Mouse (Mus musculus): Measurements from ENCODE around the gene Rapgef1. TPM values are rescaled to one million over a fixed set of nuclear protein-coding genes. Genes with fewer than 3 reads are reported as not detected.

The Rapgef1 gene
- polyA plus RNA-seq, 1 experiment from 2014 or later = 24.1 TPM

GRCm38 (mm10) chr2:29668011-29668691, 48.6 kb downstream of the Rapgef1 start:
- Histone ChIP-seq H3K9ac (replicated peaks) (no peak overlapping the region), H3K4me2 (replicated peaks) (no peak overlapping the region), H3K36me3 (no peaks in the 10 kb centered on the region), H3K4me3 (no peak overlapping the region), H3K27ac (replicated peaks) (no peak overlapping the region), H3K4me1 (peaks cover 36% of the 10 kb centered on the region), H3K27me3 (no peaks in the 10 kb centered on the region), H3K9me3 (no peaks in the 10 kb centered on the region)
- no peak for ATAC-seq (ENCODE audit: low FRiP score, low read depth)
- WGBS = 88% methylated on average over 7 of the region's 7 CpGs

GRCm38 (mm10) chr2:29668963-29669362, 49.4 kb downstream of the Rapgef1 start:
- Histone ChIP-seq H3K27me3 (no peaks in the 10 kb centered on the region), H3K9me3 (no peaks in the 10 kb centered on the region), H3K4me1 (peaks cover 33% of the 10 kb centered on the region), H3K4me2 (replicated peaks) (no peak overlapping the region), H3K36me3 (no peaks in the 10 kb centered on the region), H3K9ac (replicated peaks) (no peak overlapping the region), H3K27ac (replicated peaks) (no peak overlapping the region), H3K4me3 (no peak overlapping the region)
- 85% methylated on average over 4 of the region's 4 CpGs for WGBS
- no peak for ATAC-seq (ENCODE audit: low FRiP score, low read depth)

GRCm38 (mm10) chr2:29669711-29670110, 50.2 kb downstream of the Rapgef1 start:
- Histone ChIP-seq H3K4me1 (peaks cover 40% of the 10 kb centered on the region), H3K27ac (replicated peaks) (no peak overlapping the region), H3K27me3 (no peaks in the 10 kb centered on the region), H3K4me2 (replicated peaks) (no peak overlapping the region), H3K9me3 (no peaks in the 10 kb centered on the region), H3K36me3 (no peaks in the 10 kb centered on the region), H3K4me3 (no peak overlapping the region), H3K9ac (replicated peaks) (no peak overlapping the region)
- no peak for ATAC-seq (ENCODE audit: low FRiP score, low read depth)

- ATAC-seq (ENCODE audit: low FRiP score, low read depth) = no peak
- peaks cover 40% of the 10 kb centered on the region for H3K4me1 ChIP-seq
- no peak overlapping the region for H3K4me3 ChIP-seq
- H3K27ac ChIP-seq (replicated peaks) = no peak overlapping the region; the same call in 1 of the 2 replicates
- no peak overlapping the region for H3K4me2 ChIP-seq (replicated peaks)
- no peak overlapping the region for H3K9ac ChIP-seq (replicated peaks)
- no peaks in the 10 kb centered on the region for H3K27me3 ChIP-seq
- H3K36me3 ChIP-seq = no peaks in the 10 kb centered on the region
- 58% methylated on average over 9 of the region's 9 CpGs for WGBS
- H3K9me3 ChIP-seq = no peaks in the 10 kb centered on the region
Observed at GRCm38 (mm10) chr2:29670231-29670991, 50.9 kb downstream of the Rapgef1 start.

GRCm38 (mm10) chr2:29671374-29671773, 51.9 kb downstream of the Rapgef1 start:
- no peak for ATAC-seq (ENCODE audit: low FRiP score, low read depth)
- no peaks in the 10 kb centered on the region for H3K9me3 ChIP-seq
- H3K27ac ChIP-seq (replicated peaks) = no peak overlapping the region
- no peak overlapping the region for H3K4me2 ChIP-seq (replicated peaks)
- H3K27me3 ChIP-seq = no peaks in the 10 kb centered on the region
- no peaks in the 10 kb centered on the region for H3K36me3 ChIP-seq
- peaks cover 39% of the 10 kb centered on the region for H3K4me1 ChIP-seq
- H3K4me3 ChIP-seq = no peak overlapping the region
- 77% methylated on average over 4 of the region's 4 CpGs for WGBS
- no peak overlapping the region for H3K9ac ChIP-seq (replicated peaks)

GRCm38 (mm10) chr2:29671856-29672255, 52.3 kb downstream of the Rapgef1 start:
- H3K9me3 ChIP-seq = no peaks in the 10 kb centered on the region
- ATAC-seq (ENCODE audit: low FRiP score, low read depth) = no peak
- H3K27me3 ChIP-seq = no peaks in the 10 kb centered on the region
- WGBS = 82% methylated on average over 3 of the region's 3 CpGs
- peaks cover 38% of the 10 kb centered on the region for H3K4me1 ChIP-seq
- H3K4me3 ChIP-seq = no peak overlapping the region
- H3K27ac ChIP-seq (replicated peaks) = no peak overlapping the region
- H3K9ac ChIP-seq (replicated peaks) = no peak overlapping the region
- H3K4me2 ChIP-seq (replicated peaks) = no peak overlapping the region
- no peaks in the 10 kb centered on the region for H3K36me3 ChIP-seq

GRCm38 (mm10) chr2:29672746-29673536, 53.4 kb downstream of the Rapgef1 start:
- Histone ChIP-seq H3K36me3 (no peaks in the 10 kb centered on the region), H3K4me2 (replicated peaks) (no peak overlapping the region), H3K9me3 (no peaks in the 10 kb centered on the region), H3K9ac (replicated peaks) (no peak overlapping the region), H3K4me3 (no peak overlapping the region), H3K4me1 (peaks cover 27% of the 10 kb centered on the region), H3K27ac (replicated peaks) (no peak overlapping the region), H3K27me3 (no peaks in the 10 kb centered on the region)
- WGBS = 87% methylated on average over 7 of the region's 7 CpGs
- no peak for ATAC-seq (ENCODE audit: low FRiP score, low read depth)

- WGBS = 77% methylated on average over 11 of the region's 11 CpGs
- H3K27me3 ChIP-seq = no peaks in the 10 kb centered on the region
Observed at GRCm38 (mm10) chr2:29674087-29674486, 54.6 kb downstream of the Rapgef1 start.

GRCm38 (mm10) chr2:29674545-29674944, 55.0 kb downstream of the Rapgef1 start:
- 27% methylated on average over 2 of the region's 2 CpGs for WGBS
- Histone ChIP-seq H3K4me1 (peaks cover 22% of the 10 kb centered on the region), H3K4me2 (replicated peaks) (no peak overlapping the region), H3K9me3 (no peaks in the 10 kb centered on the region), H3K4me3 (no peak overlapping the region), H3K9ac (replicated peaks) (no peak overlapping the region), H3K36me3 (0 out of 2 replicates have a peak, but pooled peaks cover 6% of the 10 kb centered on the region), H3K27ac (replicated peaks) (no peak overlapping the region), H3K27me3 (no peaks in the 10 kb centered on the region)
- ATAC-seq (ENCODE audit: low FRiP score, low read depth) = no peak

More at GRCm38 (mm10) chr2:29674087-29674486, 54.6 kb downstream of the Rapgef1 start:
- ATAC-seq (ENCODE audit: low FRiP score, low read depth) = no peak
- Histone ChIP-seq H3K9ac (replicated peaks) (no peak overlapping the region), H3K4me3 (no peak overlapping the region), H3K27ac (replicated peaks) (no peak overlapping the region), H3K36me3 (0 out of 2 replicates have a peak, but pooled peaks cover 1% of the 10 kb centered on the region), H3K4me1 (peaks cover 26% of the 10 kb centered on the region), H3K4me2 (replicated peaks) (no peak overlapping the region), H3K9me3 (no peaks in the 10 kb centered on the region)

- no peak for ATAC-seq (ENCODE audit: low FRiP score, low read depth)
Observed at GRCm38 (mm10) chr2:29675846-29676245, 56.3 kb downstream of the Rapgef1 start.

GRCm38 (mm10) chr2:29676513-29676912, 57.0 kb downstream of the Rapgef1 start:
- Histone ChIP-seq H3K4me1 (peaks cover 12% of the 10 kb centered on the region), H3K27me3 (no peaks in the 10 kb centered on the region), H3K4me3 (no peak overlapping the region), H3K9ac (replicated peaks) (no peak overlapping the region), H3K27ac (replicated peaks) (no peak overlapping the region), H3K9me3 (no peaks in the 10 kb centered on the region), H3K4me2 (replicated peaks) (no peak overlapping the region), H3K36me3 (0 out of 2 replicates have a peak, but pooled peaks cover 12% of the 10 kb centered on the region)
- ATAC-seq (ENCODE audit: low FRiP score, low read depth) = no peak
- 45% methylated on average over 6 of the region's 6 CpGs for WGBS

More at GRCm38 (mm10) chr2:29675846-29676245, 56.3 kb downstream of the Rapgef1 start:
- 85% methylated on average over 4 of the region's 4 CpGs for WGBS
- H3K9me3 ChIP-seq = no peaks in the 10 kb centered on the region
- H3K36me3 ChIP-seq = 0 out of 2 replicates have a peak, but pooled peaks cover 12% of the 10 kb centered on the region
- H3K27ac ChIP-seq (replicated peaks) = no peak overlapping the region
- H3K4me3 ChIP-seq = no peak overlapping the region
- H3K4me1 ChIP-seq = peaks cover 12% of the 10 kb centered on the region
- no peak overlapping the region for H3K9ac ChIP-seq (replicated peaks)
- no peaks in the 10 kb centered on the region for H3K27me3 ChIP-seq
- no peak overlapping the region for H3K4me2 ChIP-seq (replicated peaks)

- H3K4me3 ChIP-seq = no peak overlapping the region
- WGBS = 73% methylated on average over 5 of the region's 5 CpGs
- no peak overlapping the region for H3K9ac ChIP-seq (replicated peaks)
- no peak overlapping the region for H3K4me2 ChIP-seq (replicated peaks)
- H3K4me1 ChIP-seq = peaks cover 12% of the 10 kb centered on the region
- no peak for ATAC-seq (ENCODE audit: low FRiP score, low read depth)
- H3K27me3 ChIP-seq = no peaks in the 10 kb centered on the region
- H3K27ac ChIP-seq (replicated peaks) = no peak overlapping the region
- H3K36me3 ChIP-seq = 0 out of 2 replicates have a peak, but pooled peaks cover 12% of the 10 kb centered on the region
- H3K9me3 ChIP-seq = no peaks in the 10 kb centered on the region
Observed at GRCm38 (mm10) chr2:29677842-29678241, 58.3 kb downstream of the Rapgef1 start.
